Mouse (Mus musculus): Measurements from ENCODE around the gene Bub1. TPM values are rescaled to one million over a fixed set of nuclear protein-coding genes. Genes with fewer than 3 reads are reported as not detected.
A peak's percentile ranks its signal among the peaks of the same experiment; 100 is the strongest.

The Bub1 gene
- polyA plus RNA-seq, 1 experiment from 2014 or later = 67.0 TPM

DNA sequence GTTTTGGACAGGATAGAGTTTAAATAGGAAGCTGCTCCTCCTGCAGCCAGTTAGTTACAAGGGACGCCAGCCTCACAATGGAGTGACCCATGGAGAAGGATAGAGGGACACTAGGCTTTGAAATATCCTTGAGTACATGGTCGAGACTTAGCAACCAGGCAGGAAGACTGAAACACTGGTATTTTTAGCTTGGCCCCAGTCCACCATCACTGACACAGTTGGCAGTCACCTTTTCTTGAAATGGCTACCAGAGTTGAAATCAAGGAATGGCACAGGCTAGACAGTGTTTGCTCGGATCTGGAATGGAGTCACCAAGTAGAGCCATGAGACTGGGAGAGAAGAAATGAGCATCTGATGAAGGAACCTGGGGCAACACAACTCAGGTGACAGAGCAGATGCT is 10.8 kb upstream of the Bub1 start:
- ATAC-seq (replicated peaks; ENCODE audit: low FRiP score) = no peak
- H3K9ac ChIP-seq (ENCODE audit: low read length) = no peak overlapping the region
- no peaks in the 10 kb centered on the region for H3K4me1 ChIP-seq (replicated peaks; ENCODE audit: control insufficient read depth, insufficient read depth, low read length)
- H3K4me3 ChIP-seq (ENCODE audit: low read depth, low read length) = no peak overlapping the region
- H3K4me2 ChIP-seq (ENCODE audit: low read depth, low read length, severe bottlenecking) = no peak overlapping the region
- H3K36me3 ChIP-seq (ENCODE audit: control insufficient read depth, insufficient read depth, low read length) = no peaks in the 10 kb centered on the region
- H3K27me3 ChIP-seq (ENCODE audit: control insufficient read depth, insufficient read depth, low read length) = peaks cover 2% of the 10 kb centered on the region; the same call in 1 of the 2 replicates
- 70% methylated on average over 3 of the region's 3 CpGs for WGBS
- H3K9me3 ChIP-seq (ENCODE audit: control insufficient read depth, low read length) = no peaks in the 10 kb centered on the region
- no peak for DNase-seq (ENCODE audit: low spot score)
- H3K27ac ChIP-seq (ENCODE audit: low read depth, low read length) = no peak overlapping the region

DNA sequence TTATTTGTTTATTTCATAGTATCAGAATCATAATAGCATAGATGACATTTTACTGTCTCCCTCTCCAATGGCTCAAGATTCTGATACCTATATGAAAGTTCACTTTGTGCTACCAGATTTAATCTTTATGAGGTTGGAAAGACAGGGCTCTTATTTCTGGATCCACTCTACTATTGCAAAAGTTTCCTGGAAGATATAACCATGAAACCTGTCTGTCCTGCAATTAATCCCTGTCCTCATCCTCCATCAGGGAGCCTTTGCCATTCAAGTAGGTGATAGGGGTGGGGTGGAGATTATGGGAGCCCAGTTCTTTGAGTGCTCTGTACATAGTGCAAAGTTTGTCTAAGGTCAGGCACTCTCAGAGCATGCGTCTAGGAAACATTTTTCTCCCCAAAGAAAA is 9.7 kb upstream of the Bub1 start:
- H3K27me3 ChIP-seq (ENCODE audit: control insufficient read depth, insufficient read depth, low read length) = peaks cover 2% of the 10 kb centered on the region; the same call in 1 of the 2 replicates
- H3K4me2 ChIP-seq (ENCODE audit: low read depth, low read length, severe bottlenecking) = no peak overlapping the region
- H3K36me3 ChIP-seq (ENCODE audit: control insufficient read depth, insufficient read depth, low read length) = no peaks in the 10 kb centered on the region
- H3K27ac ChIP-seq (ENCODE audit: low read depth, low read length) = no peak overlapping the region
- ATAC-seq (replicated peaks; ENCODE audit: low FRiP score) (no peak), DNase-seq (ENCODE audit: low spot score) (no peak)
- H3K9me3 ChIP-seq (ENCODE audit: control insufficient read depth, low read length) = no peaks in the 10 kb centered on the region
- no peaks in the 10 kb centered on the region for H3K4me1 ChIP-seq (replicated peaks; ENCODE audit: control insufficient read depth, insufficient read depth, low read length)
- WGBS = 90% methylated on average over 1 of the region's 1 CpGs
- no peak overlapping the region for H3K9ac ChIP-seq (ENCODE audit: low read length)
- H3K4me3 ChIP-seq (ENCODE audit: low read depth, low read length) = no peak overlapping the region

GRCm38 (mm10) chr2:127839425-127839824 is 7.8 kb upstream of the Bub1 start:
- no peak overlapping the region for H3K4me2 ChIP-seq (ENCODE audit: low read depth, low read length, severe bottlenecking)
- no peak overlapping the region for H3K4me3 ChIP-seq (ENCODE audit: low read depth, low read length)
- no peak for DNase-seq (ENCODE audit: low spot score)
- no peaks in the 10 kb centered on the region for H3K9me3 ChIP-seq (ENCODE audit: control insufficient read depth, low read length)
- WGBS = 12% methylated on average over 11 of the region's 11 CpGs
- no peak overlapping the region for H3K9ac ChIP-seq (ENCODE audit: low read length)
- H3K27me3 ChIP-seq (ENCODE audit: control insufficient read depth, insufficient read depth, low read length) = peaks cover 2% of the 10 kb centered on the region; the same call in 1 of the 2 replicates
- H3K27ac ChIP-seq (ENCODE audit: low read depth, low read length) = no peak overlapping the region
- no peaks in the 10 kb centered on the region for H3K4me1 ChIP-seq (replicated peaks; ENCODE audit: control insufficient read depth, insufficient read depth, low read length)
- no peak for ATAC-seq (replicated peaks; ENCODE audit: low FRiP score)
- no peaks in the 10 kb centered on the region for H3K36me3 ChIP-seq (ENCODE audit: control insufficient read depth, insufficient read depth, low read length)

DNA sequence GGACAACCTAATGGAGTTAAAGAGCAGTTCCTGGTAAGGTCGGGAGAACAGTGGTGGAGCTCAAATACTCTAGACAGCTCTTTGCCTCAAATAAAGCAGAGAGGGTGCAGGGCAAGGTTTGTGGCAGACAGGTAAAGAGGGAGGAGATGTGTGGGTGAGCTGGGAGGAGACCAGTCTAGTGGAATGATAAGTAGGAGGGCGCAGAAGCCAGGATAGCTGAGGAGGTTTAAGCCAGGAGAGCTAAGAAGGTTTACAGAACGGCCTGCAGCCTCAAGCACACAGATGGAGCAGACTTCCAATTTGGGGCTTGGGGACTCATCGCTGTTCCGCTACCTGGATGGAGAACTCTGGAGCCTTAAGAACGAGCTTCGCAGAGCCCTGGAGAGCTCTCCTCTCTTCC is 6.9 kb upstream of the Bub1 start, which contains the start of gene Acoxl:
Gene Acoxl, plus strand, starts transcription at position 301 of the 400 bp plus-strand sequence.
- Histone ChIP-seq H3K36me3 (ENCODE audit: control insufficient read depth, insufficient read depth, low read length) (no peaks in the 10 kb centered on the region), H3K27me3 (ENCODE audit: control insufficient read depth, insufficient read depth, low read length) (peaks cover 2% of the 10 kb centered on the region; the same call in 1 of the 2 replicates), H3K4me2 (ENCODE audit: low read depth, low read length, severe bottlenecking) (no peak within 1 kb of the TSS), H3K4me1 (replicated peaks; ENCODE audit: control insufficient read depth, insufficient read depth, low read length) (no peaks in the 10 kb centered on the region), H3K9ac (ENCODE audit: low read length) (no peak within 1 kb of the TSS), H3K27ac (ENCODE audit: low read depth, low read length) (no peak within 1 kb of the TSS), H3K9me3 (ENCODE audit: control insufficient read depth, low read length) (no peaks in the 10 kb centered on the region), H3K4me3 (ENCODE audit: low read depth, low read length) (no peak within 1 kb of the TSS)
- DNase-seq (ENCODE audit: low spot score) (no peak), ATAC-seq (replicated peaks; ENCODE audit: low FRiP score) (no peak)
- 75% methylated on average over 7 of the region's 7 CpGs for WGBS

DNA sequence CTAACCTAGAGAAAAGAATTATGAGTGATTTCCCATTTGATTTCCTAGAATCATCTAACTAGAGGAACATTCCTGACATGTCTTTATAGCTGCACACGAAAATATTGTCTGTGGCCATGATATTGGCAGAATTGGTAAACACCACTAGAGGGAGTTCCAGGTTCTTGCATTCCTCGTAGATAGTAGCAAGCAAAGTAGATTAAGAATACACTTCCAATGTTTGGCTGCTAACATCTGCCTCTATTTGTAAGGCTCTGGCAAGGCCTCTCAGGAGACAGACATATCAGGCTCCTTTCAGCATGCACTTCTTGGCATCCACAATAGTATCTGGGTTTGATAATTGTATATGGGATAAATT is 1.1 kb upstream of the Bub1 start:
- no peaks in the 10 kb centered on the region; the same call in 1 of the 2 replicates for H3K36me3 ChIP-seq (ENCODE audit: control insufficient read depth, insufficient read depth, low read length)
- no peak for DNase-seq (ENCODE audit: low spot score)
- 27% methylated on average over 2 of the region's 2 CpGs for WGBS
- H3K4me3 ChIP-seq (ENCODE audit: low read depth, low read length) = no peak overlapping the region
- no peaks in the 10 kb centered on the region for H3K9me3 ChIP-seq (ENCODE audit: control insufficient read depth, low read length)
- no peak overlapping the region for H3K4me2 ChIP-seq (ENCODE audit: low read depth, low read length, severe bottlenecking)
- no peak overlapping the region for H3K27ac ChIP-seq (ENCODE audit: low read depth, low read length)
- peaks cover 3% of the 10 kb centered on the region; the same call in 1 of the 2 replicates for H3K4me1 ChIP-seq (replicated peaks; ENCODE audit: control insufficient read depth, insufficient read depth, low read length)
- no peak overlapping the region for H3K9ac ChIP-seq (ENCODE audit: low read length)
- ATAC-seq (replicated peaks; ENCODE audit: low FRiP score) = no peak
- H3K27me3 ChIP-seq (ENCODE audit: control insufficient read depth, insufficient read depth, low read length) = no peaks in the 10 kb centered on the region

DNA sequence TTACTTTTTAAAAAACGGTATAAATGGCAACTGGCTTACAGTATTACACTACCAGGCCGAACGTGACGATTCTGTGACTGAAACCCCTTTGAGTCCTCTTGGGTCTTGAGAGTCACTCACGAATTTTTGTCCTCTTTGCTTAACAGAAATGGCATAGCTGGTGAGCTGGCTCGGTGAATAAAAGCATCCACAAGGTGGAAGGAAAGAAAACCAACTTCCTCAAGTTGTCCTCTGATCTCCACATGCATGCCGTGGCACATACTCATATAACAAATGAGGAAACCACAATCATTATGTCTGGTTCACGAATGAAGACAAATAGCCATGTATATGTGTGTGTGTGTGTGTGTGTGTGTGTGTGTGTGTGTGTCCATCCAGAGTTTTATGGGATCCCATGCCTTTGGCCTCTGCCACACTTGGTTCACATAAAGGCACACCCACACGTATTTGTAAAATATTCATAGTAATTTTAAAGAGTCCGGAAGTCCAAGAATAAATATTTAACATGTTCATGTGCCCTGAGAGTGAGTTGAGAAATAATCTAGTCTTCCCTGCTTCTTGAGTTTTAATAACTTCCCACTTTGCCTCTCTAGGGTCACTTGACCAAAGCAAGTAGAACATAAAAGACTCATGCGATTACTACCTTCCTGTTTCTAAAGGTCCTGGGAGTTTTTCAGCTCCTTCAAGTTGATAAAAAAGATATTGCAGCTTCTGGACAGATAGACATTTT is 603 bp upstream of the Bub1 start:
- Histone ChIP-seq H3K9me3 (ENCODE audit: control insufficient read depth, low read length) (no peaks in the 10 kb centered on the region), H3K4me2 (ENCODE audit: low read depth, low read length, severe bottlenecking) (peak overlapping the region; percentile 53; the same call in 1 of the 2 replicates), H3K4me3 (ENCODE audit: low read depth, low read length) (peak overlapping the region; percentile 75), H3K9ac (ENCODE audit: low read length) (peak overlapping the region; percentile 37; the same call in 1 of the 2 replicates), H3K36me3 (ENCODE audit: control insufficient read depth, insufficient read depth, low read length) (no peaks in the 10 kb centered on the region; the same call in 1 of the 2 replicates), H3K27ac (ENCODE audit: low read depth, low read length) (no peak overlapping the region), H3K4me1 (replicated peaks; ENCODE audit: control insufficient read depth, insufficient read depth, low read length) (peaks cover 3% of the 10 kb centered on the region; the same call in 1 of the 2 replicates), H3K27me3 (ENCODE audit: control insufficient read depth, insufficient read depth, low read length) (no peaks in the 10 kb centered on the region)
- ATAC-seq (replicated peaks; ENCODE audit: low FRiP score) (peak; percentile 30; the same call in 1 of the 2 replicates), DNase-seq (ENCODE audit: low spot score) (no peak)
- WGBS = 43% methylated on average over 11 of the region's 11 CpGs

DNA sequence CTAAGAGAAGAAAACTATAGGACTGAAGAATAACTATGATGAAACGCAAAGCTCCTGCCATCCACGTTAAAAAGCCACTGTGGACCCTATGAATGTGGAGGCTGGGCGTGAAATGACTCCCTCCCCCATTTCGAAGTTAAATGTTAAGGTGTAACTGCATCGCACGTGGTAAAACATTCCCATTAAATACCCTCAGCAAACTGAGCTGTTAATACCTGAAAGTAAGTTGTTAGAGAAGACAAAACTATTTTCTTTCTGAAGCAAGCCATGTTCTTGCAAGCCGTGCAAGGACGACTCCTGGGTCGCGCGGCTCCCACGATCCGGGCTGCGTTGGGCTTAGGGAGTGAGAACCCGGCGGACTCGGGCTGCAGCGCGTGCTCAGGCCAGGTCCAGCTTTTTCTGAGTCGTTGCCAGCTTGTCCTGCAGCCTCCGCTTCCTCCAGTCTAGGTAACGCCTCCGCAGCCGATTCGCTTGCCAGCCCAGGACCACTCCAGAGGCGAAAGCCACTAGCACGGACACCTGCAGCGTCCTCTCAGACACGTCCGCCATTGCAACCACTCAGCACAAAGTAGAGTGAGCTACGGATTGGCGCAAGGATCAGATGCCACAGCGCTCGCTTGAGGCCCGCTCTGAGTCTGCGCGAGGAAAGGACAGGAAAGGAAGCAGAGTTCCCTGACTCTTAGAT is 39.6 kb downstream of the Bub1 start, which contains the start of gene Mtln:
Gene Mtln, minus strand, starts transcription at position 570 of the 685 bp plus-strand sequence.
- Histone ChIP-seq H3K4me3 (ENCODE audit: low read depth, low read length) (peak within 1 kb of the TSS; percentile 73), H3K27me3 (ENCODE audit: control insufficient read depth, insufficient read depth, low read length) (no peaks in the 10 kb centered on the region), H3K36me3 (ENCODE audit: control insufficient read depth, insufficient read depth, low read length) (no peaks in the 10 kb centered on the region), H3K9ac (ENCODE audit: low read length) (peak within 1 kb of the TSS; percentile 90), H3K27ac (ENCODE audit: low read depth, low read length) (peak within 1 kb of the TSS; percentile 89), H3K4me2 (ENCODE audit: low read depth, low read length, severe bottlenecking) (peak within 1 kb of the TSS; percentile 73), H3K9me3 (ENCODE audit: control insufficient read depth, low read length) (no peaks in the 10 kb centered on the region), H3K4me1 (replicated peaks; ENCODE audit: control insufficient read depth, insufficient read depth, low read length) (peaks cover 7% of the 10 kb centered on the region; the same call in 1 of the 2 replicates)
- 1% methylated on average over 37 of the region's 37 CpGs for WGBS
- DNase-seq (ENCODE audit: low spot score) (peak; percentile 91), ATAC-seq (replicated peaks; ENCODE audit: low FRiP score) (peak; percentile 95)

GRCm38 (mm10) chr2:127789651-127790270 is 41.9 kb downstream of the Bub1 start:
- no peaks in the 10 kb centered on the region for H3K9me3 ChIP-seq (ENCODE audit: control insufficient read depth, low read length)
- H3K4me2 ChIP-seq (ENCODE audit: low read depth, low read length, severe bottlenecking) = peak overlapping the region; percentile 83
- no peaks in the 10 kb centered on the region for H3K36me3 ChIP-seq (ENCODE audit: control insufficient read depth, insufficient read depth, low read length)
- WGBS = 14% methylated on average over 9 of the region's 9 CpGs
- no peaks in the 10 kb centered on the region for H3K27me3 ChIP-seq (ENCODE audit: control insufficient read depth, insufficient read depth, low read length)
- no peak for DNase-seq (ENCODE audit: low spot score)
- H3K4me3 ChIP-seq (ENCODE audit: low read depth, low read length) = peak overlapping the region; percentile 60
- H3K27ac ChIP-seq (ENCODE audit: low read depth, low read length) = no peak overlapping the region
- peak overlapping the region; percentile 87 for H3K9ac ChIP-seq (ENCODE audit: low read length)
- no peak for ATAC-seq (replicated peaks; ENCODE audit: low FRiP score)
- H3K4me1 ChIP-seq (replicated peaks; ENCODE audit: control insufficient read depth, insufficient read depth, low read length) = peaks cover 7% of the 10 kb centered on the region; the same call in 1 of the 2 replicates

Data from forebrain, embryonic 11.5 days (tissue).